Mouse (Mus musculus): ENCODE measurements around the gene Vps13d. TPM values are rescaled to one million over a fixed set of nuclear protein-coding genes. Genes with fewer than 3 reads are reported as not detected.
A peak's percentile ranks its signal among the peaks of the same experiment; 100 is the strongest.

Vps13d gene
- total RNA-seq, 2 experiments from 2014 or later: 37.1 to 59.8 TPM

DNA sequence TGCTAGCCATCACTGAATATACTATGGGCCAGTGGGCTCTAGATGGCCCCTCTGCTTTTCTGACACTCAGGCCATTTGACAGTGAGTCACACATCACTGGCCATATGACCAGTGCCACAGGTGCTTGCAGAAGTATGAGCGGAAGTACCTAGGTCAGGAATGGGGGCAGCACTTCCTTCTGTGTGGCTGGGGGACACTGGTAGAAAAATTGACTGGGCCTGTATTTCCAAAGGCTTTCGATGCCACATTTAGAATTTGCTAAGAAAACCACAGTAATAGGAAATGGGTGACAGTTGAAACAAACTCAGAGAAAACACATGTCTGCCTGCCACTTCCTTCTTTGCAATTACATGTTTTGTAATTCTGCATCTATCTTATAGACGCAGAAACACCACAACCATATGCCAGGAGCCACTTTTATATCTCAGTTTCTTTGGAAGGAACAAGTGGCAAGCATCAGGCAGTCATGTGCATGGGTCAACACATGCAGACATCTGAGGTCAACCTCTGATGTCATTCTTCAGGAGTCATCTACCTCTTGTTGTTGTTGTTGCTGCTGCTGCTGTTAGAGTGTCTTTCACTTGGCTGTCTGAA lies 175.6 kb downstream of the Vps13d start:
- no peak for ATAC-seq (replicated peaks; ENCODE audit: low FRiP score, low TSS enrichment, poor library complexity, severe bottlenecking)

DNA sequence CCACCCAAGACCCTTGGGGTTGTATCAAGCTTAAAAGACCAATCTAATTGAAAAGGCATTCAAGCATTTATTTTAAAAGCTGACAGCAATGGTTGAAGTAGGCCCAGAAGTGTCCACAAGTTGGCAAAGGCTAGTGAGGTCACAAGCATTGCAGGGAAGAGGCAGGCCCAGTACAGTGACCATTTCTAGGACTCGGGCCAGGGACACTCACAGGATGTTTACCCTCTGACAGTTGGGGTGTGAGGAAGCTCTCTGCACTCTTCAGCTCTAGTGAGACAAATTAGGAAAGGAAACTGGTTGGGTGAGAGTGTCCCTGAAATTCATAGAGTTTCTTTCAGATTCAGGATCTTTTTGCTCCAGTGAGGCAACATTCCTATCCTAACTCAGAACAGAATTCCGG lies 177.1 kb downstream of the Vps13d start:
- no peak for ATAC-seq (replicated peaks; ENCODE audit: low FRiP score, low TSS enrichment, poor library complexity, severe bottlenecking)

DNA sequence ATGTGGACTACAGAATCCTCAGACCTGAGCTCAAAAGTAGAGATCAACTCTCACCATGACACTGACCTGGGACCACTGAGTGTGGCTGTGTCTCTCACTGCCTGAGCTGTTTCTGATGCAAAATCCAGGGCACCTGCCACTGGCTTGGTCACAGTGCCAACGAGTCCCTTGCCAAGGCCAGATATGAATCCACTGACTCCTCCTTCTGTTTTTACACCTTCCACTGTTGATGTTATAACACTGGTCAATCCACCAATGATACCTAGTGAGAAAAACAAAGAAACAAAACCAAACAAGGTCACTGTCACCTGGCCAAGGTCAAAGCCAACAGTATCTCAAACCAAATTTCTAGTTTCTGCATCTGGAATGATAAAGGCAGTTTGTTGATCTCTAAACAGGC lies 178.1 kb downstream of the Vps13d start:
- ATAC-seq (replicated peaks; ENCODE audit: low FRiP score, low TSS enrichment, poor library complexity, severe bottlenecking): peak; percentile 62

DNA sequence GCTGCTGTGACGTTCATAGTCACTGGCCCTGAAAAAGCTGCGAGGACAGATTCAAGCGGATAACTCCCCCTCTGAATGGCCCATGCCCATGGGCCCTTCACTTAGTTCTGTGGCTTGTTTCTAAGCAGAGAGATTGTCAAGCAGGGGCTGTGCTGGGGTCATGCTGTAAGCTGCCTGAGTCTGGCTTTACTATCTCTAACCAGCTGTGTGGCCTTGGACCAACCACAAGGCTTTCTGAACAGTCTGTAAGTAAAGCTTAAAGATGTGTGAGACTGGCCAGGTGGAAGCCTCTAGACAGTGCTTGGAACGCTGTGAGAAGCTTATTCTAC lies 180.2 kb downstream of the Vps13d start:
- no peak for ATAC-seq (replicated peaks; ENCODE audit: low FRiP score, low TSS enrichment, poor library complexity, severe bottlenecking)

DNA sequence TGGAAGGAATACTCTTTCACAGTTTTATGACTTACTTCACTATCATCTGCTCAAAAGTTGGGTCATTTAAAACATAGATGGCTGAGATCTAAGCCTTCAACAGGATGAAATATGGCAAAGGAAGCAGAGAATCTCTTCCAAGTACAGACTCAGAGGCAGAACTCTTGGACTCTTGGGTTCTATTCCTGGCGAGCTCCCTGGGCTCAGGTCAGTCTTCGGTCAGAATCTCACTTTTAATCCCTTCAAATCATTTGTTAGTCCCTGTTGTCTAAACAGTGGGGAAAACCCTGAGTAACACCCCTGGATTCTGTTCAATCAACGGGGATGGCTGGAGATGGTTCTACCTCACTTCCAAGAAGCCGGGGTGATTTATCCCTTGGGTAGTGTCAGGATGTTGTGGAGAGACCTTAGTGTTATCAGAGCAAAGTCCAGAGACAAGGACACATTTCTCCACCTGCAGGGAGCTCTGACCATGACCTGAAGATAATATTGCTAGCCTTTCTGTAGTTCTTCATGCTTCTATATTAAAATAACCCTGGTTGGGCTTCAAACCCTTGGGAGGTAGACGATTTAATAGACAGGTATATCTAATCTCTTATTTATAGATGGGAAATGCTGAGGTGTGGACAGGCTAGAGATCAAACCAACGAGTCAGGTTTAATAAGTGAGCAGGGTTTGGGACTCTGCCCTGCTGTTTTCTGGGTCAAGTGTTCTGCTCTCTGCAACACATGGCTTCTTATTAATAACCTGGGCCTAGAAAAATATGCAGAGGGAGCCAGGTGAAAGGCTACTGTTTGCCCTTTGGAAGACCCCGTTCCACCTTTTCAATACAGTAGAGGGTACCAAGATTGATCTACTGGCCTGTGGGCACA lies 180.8 kb downstream of the Vps13d start:
- ATAC-seq (replicated peaks; ENCODE audit: low FRiP score, low TSS enrichment, poor library complexity, severe bottlenecking): no peak

DNA sequence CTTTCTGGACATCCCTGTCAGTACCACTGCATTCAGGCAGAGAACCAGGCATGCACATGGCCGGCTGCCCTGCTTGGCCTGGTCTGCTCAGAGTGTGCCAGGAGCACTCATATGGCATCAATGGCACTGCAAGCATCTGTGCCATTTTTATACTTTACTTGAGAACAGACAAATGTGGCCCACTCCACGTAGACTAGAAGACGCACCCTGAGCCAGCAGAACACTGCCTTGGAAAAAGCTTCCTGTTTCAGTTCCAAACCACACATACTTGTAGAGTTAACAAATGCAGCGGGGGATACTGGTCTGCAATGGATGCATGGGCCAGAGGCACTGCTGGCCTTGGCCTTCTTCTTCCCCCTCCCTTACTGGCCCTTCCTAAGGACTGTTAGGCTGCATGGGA lies 181.6 kb downstream of the Vps13d start:
- no peak for ATAC-seq (replicated peaks; ENCODE audit: low FRiP score, low TSS enrichment, poor library complexity, severe bottlenecking)

DNA sequence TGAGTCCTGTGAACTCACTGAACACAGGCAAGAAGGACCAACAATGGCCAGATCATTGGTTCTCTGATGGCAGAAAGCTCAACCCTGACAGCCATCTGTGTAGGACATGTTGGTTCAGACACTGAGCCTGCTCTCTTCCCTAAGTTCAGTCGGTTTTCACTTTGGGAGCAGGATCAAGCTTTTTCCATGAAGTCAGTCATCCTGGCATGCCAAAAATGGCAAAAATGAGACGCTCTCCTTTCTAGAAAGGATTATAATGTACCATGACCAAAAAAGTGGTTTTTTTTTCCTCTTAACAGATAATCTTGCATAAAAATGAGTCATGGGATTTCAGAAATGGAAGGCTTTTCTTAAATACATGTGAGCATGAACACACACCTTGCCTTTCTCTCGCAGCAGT lies 183.6 kb downstream of the Vps13d start:
- ATAC-seq (replicated peaks; ENCODE audit: low FRiP score, low TSS enrichment, poor library complexity, severe bottlenecking): no peak

DNA sequence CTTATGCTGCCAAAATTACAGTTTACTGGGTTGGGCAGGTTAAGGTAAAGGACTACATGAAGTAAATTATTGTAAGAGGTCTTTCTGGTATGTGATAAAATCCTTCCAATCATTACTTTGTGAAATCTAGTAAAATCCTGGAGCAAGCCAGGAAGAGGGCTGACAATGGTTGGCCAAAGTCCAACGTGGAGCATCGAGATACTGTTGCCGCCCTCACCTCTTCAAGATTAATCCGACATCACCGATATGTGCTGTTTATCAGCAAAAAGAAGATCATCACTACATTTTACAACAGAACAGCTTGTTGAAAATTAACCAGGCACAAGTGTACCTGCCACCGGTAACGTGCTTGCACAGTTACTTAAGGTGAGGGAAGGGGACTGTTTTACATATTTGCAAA lies 184.9 kb downstream of the Vps13d start:
- no peak for ATAC-seq (replicated peaks; ENCODE audit: low FRiP score, low TSS enrichment, poor library complexity, severe bottlenecking)

DNA sequence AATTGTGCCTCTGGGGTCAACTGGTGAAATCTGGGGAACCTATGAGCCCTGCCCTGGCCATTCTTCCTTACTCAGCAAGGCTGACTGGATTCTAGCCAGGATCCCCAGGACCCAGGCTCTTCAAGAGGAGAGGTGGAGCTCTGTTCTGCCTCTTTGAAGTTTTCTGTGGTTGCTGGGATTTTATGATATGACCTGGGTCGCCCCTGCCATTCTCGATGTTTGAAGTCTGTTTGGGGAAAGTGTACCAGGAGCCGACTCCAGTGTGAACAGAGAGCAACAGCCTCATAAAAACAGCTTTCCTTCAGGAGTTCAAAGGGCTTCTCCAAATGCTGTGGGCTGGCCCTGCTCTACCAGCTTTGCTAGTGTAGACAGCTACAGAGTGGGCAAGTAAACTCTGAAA lies 185.4 kb downstream of the Vps13d start:
- no peak for ATAC-seq (replicated peaks; ENCODE audit: low FRiP score, low TSS enrichment, poor library complexity, severe bottlenecking)

DNA sequence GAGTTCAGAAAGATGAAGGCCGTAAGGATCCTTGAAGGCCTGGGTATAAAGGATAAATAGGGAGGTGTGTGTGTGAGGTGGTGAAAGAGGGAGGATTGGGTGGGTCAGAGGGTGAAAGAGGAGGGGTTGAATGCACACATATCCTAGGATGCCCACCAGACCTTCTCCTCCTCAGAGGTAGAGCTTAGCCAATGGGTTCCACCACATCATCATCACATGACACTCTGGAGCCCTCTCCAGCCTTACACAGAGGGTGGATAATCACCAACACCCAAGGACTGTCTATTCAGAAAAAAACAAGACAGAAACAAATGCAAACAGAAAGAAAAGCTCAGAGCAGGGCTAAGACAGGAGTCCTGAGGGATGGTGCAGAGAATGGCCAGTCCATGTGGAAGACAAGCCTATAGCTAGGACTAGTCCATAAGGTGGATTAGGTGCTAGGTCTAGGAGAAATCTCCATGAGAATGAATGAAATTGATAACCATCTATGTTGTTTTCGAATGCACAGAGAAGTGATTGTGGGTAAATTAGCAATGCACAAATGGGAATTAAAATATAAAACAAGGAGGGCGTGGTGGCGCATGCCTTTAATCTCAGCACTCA lies 188.8 kb downstream of the Vps13d start:
- ATAC-seq (replicated peaks; ENCODE audit: low FRiP score, low TSS enrichment, poor library complexity, severe bottlenecking): no peak

DNA sequence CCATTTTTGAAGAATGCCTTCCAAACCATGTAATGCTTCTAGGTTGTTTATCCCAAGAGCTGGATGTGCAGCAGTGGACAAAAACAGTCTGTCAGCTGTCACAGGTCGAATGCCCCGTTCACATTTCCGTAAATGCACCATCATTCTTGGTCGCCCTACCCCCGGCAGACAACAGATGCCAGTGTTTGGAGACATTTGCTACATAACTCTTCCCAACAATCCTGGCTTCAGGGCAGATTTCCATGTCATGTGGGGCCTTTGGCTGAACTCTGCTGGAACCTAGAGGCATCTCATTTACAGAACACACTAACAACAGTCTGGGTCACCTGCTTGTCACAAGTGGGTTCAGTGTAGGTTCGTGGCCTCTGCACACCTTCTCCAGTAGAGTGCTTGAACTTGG lies 190.6 kb downstream of the Vps13d start:
- ATAC-seq (replicated peaks; ENCODE audit: low FRiP score, low TSS enrichment, poor library complexity, severe bottlenecking): no peak

DNA sequence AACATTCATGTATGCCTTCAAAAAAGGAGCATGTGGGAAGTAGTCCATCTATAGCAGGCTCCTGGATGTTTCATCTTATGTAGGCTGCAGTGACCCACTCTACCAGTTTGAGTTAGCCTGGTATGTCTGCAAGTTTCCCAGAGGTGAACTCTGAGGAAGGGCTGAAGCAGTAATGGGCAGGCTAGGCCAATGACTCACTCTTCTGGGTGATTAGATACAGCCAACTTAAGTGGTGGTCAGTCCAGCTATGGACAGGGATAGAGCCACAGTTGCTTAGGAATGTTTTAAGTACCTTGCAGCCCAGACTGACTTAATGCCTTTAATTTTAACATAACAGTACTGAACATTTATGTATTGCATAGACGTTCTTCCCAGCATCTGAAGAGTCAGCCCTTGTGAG lies 192.1 kb downstream of the Vps13d start:
- no peak for ATAC-seq (replicated peaks; ENCODE audit: low FRiP score, low TSS enrichment, poor library complexity, severe bottlenecking)

DNA sequence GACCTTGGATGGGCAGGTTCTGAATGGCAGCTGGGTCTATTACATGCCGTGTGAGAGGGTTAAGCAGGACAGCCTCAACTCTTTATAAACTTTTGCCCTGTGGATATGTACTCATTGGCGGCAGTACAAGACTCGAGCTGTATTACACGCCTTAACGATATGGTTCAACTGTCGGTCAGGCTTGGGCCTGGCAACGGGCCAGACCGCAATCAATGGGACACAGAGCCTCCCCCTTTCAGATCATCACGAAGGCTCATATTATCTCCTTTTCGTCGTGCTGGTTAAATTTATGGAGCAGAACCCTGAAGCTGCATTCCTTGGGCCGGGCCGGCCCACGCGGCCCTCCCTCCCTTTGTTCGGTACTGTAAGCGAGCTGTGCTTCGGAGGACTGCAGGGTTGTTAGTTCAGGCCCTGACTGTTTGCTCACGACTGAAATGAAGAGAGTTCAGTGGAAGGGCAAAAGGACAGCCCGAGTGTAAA lies 194.9 kb downstream of the Vps13d start:
- ATAC-seq (replicated peaks; ENCODE audit: low FRiP score, low TSS enrichment, poor library complexity, severe bottlenecking): peak; percentile 76

DNA sequence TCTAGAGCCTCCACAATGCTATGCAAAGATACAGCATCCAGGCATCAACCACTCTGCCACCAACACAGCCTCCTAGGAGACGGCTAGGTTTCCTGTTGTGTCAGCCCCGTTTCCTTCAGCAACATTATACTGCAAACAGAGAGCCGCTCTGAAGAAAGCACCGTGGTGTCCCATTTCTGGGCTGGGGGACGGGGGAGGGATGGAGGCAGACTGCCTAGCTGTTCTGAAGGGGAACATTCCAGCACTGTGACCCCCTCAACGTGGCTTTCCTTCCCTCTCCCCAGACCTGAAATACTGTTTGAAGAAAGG lies 195.3 kb downstream of the Vps13d start:
- ATAC-seq (replicated peaks; ENCODE audit: low FRiP score, low TSS enrichment, poor library complexity, severe bottlenecking): no peak

DNA sequence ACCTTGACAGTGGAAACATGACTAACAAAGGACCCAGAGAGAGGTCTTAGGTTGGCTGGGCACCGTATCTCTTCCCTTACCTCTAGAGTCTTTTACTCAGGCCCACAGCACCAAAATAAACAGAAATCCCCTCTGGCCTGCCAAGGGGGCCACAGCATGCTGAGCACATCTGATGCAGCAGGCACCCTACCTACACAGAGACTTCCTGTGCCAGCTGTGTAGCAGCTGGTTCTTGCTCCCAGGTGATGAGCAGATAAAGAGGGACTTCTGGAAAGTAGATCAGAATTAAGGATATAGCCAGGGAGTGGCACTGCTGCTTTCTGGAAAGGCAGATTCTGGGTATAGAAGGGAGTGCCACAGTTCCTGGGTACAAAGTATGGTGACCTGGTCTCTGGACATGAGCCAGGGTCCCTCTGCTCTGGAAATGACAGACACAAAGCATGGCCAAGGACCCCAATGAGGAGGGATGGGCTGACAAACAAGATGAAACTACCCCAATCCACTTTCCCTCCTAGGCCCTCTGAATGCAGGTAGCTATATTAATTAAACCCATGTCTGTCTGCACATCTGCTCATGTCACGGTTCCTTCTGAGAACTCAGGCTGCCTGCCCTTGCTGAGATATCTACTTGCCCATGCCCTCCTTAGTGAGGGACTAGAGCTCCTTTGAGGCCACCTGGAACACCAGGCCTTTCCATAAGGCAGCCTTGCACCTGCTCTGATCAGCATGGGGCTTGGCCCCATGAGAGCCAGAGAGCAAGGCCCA lies 195.8 kb downstream of the Vps13d start:
- peak; percentile 68 for ATAC-seq (replicated peaks; ENCODE audit: low FRiP score, low TSS enrichment, poor library complexity, severe bottlenecking)

DNA sequence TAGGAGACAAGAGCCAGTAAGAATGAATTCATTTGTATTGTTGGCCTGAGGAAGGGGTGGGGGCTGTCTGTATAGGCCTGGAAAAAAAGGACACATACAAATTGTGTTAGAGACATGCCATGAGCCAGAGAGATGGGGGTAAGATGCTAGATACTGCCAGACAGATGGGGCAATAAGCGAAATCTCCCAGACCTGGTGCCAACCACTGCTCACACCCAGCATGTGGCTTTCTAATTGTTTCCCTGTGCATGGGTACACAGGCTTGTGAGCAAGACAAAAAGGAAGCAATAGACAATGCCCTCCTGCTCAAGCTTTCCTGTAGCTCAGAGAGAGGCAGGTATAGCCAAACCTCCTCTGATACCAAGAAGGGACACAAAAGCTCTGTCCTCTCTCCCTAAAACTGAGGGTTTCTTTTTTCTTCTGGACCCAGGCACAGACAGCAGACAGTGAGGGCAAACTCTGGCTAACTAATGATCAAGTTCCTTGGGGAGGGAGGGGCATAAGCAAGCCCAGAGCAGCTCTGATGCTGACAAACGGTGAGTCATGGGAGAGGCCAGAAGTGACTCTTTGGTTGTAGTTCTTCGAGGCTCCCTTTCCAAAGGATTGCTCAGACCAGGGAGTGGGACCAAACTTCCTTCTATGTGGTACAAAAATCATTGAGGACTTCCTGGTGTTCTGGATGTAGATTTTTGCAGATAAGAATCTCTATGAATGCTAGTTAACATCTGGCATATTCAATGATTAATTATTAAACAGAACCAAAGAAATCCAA lies 196.7 kb downstream of the Vps13d start:
- ATAC-seq (replicated peaks; ENCODE audit: low FRiP score, low TSS enrichment, poor library complexity, severe bottlenecking): no peak

DNA sequence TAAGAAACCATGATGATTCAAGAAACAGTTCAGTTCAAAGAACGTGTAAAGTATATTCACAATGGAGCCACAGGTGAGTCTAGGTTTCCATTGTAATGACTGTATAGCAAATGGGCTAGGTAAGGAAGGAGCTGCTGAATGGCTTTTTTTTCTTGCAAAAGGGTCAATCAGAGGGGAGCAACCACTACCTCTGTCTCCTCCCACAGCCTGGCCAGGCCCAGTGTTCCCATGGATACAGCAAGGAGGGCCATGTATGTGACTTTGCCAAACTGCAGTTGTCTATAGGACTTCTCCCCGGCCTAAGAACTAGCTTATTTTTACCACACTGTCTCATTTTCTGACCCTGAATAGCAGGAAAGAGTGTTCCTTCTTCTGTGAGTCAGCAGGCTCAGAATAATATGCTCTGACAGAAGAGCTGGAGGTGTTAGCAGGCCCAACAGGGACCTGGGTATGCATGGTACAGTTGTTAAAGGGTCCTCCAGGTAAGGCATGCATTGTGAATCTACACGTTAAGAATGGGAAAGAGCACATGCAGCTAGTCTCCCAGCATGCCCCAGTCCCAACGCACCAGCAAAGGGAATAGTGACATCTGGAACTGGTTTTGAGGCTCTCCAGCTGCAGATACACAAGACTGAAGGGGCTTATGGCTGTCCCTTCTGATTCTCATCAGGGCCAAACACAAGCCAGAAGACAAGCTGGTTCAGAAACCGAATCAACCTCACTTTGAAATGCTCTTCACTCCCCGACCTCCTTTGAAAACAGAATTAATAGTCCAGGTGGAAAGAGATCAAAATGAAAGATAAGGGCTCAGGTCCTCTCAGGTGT lies 197.6 kb downstream of the Vps13d start:
- no peak for ATAC-seq (replicated peaks; ENCODE audit: low FRiP score, low TSS enrichment, poor library complexity, severe bottlenecking)

DNA sequence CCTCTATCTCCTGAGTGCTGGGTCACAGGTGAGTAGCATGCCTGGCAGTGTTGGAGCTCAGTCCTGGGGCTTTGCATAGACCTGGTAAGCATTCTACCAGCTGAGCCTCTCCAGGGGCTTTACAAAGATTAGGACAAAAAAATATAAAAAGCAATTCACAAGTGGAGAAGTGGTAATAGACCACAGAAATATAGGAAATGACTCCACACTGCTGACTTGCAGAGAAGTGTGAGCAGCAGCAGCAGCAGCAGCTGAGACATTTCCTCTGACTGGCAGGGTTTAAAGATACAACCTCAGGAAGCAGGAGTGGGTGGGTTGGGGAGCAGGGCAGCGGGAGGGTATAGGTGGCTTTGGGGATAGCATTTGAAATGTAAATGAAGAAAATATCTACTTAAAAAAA lies 199.0 kb downstream of the Vps13d start:
- no peak for ATAC-seq (replicated peaks; ENCODE audit: low FRiP score, low TSS enrichment, poor library complexity, severe bottlenecking)

Data from megakaryocyte-erythroid progenitor cell, adult 5-6 weeks (primary cell).